Mouse (Mus musculus) kidney, postnatal 25 days (tissue): ENCODE results near the gene Rbl1.

ENCODE experiments used
- DNase-seq, 2 experiments: peaks; one replicate each; pipeline ENCODE4 v3.0.0; 2021; ENCODE audit warnings: mixed read lengths in 2 of 2

The Rbl1 gene

DNA sequence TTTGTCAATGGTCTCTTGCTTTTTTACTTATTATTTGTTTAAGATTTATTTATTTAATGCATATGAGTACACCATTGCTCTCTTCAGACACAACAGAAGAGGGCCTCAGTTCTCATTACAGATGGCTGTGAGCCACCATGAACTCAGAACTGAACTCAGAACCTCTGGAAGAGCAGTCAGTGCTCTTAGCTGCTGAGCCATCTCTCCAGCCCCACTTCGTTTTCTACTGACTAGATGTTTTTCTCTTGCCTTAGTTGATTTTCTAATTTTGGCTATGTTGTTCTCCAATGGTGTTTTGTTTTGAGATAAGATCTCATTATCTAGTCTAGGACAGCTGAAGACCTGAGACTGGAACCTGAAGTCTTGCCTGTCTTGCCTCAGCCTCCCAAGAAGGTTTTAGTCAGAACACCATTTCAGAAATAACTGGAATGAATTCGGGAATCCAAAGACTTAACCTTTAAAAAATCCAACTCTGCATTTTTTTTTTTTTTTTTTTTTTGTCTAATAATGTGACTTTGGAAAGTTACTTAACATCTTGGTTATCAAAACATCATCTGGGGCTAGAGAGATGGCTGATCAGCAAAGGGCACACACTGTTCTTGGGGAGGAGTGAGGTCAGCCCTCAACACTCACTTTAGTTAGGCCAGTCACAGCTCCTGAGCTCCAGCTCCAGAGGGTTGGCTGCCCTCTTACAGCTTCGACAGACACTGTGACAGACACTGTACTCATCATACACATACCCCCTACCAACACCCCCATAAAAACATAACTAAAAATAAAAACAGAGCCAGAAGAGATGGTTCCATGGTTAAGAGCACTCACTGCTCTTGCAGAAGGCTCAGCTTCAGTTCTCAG lies 71.4 kb downstream of the Rbl1 start:
- no peak for DNase-seq

DNA sequence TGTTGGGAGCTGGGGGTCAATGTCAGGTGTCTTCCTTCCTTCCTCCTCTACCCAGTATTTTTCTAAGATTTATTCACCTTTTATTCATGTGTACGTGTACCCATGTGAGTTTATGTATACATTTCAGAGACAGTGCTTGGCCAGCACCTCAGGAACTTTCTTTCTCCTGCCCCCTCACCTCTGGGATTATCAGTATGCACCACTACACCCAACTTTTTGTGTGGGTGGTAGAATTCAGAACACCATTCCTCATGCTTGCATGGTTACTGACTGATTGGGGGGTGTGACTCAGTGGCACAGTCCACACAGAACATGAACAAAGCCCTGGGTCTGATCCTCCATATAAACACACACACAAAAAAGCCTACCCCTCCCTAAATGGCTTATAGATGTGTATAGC lies 72.2 kb downstream of the Rbl1 start:
- no peak for DNase-seq

DNA sequence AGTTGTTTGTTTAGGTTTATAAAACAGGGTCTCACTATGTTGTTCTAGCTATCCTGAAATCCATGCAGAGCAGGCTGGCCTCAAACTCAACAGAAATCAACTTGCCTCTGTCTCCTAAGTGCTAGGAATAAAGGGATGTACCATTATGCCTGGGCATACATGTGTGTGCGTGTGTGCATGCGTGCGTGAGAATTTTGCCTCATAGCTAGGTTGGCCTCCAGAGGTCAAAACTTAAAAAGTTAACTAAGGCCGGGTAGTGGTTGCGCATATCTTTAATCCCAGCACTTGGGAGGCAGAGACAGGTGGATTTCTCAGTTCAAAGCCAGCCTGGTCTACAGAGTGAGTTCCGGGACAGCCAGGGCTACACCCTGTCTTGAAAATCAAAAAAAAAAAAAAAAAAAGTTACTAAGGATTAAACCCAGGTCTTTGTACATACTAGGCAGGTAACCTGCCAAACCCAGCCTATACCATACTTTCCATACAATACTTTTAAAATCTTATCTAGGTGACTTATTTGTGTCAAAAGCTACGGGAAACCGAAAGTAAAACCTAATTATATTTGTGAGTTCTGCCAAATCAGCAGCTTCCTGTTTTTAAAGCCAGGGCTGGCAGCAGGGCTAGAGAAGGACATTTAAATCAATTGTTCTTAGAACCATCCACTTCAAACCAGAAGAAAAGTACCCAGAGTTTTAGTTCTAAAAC lies 73.4 kb downstream of the Rbl1 start:
- DNase-seq = peak; percentile 34 to 49

DNA sequence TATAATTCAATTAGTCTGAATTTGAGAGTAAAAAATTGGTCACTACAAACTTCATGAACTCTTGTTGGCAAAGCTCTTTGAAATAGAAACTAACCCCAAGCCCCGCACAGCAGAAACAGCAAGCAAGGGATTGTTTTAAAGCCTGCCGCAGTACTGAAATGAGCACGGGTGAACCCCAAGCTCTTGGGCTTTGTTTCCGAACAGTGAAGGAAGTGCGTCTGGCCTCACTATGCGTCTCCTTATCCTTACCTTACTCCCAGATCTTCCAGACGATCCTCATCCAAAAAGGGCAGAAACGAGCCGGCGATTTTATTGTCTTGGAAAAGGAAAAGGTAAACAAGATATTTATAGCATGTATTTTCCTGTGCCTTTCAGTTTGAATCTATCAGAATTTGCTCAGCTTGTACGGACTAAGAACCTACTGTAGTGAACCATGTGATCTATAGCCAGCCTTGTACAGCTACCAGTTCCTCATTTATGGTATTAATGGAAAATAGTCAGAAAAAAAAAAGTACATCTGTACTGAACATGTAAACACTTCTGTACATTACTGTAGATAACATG lies 74.7 kb downstream of the Rbl1 start:
- DNase-seq = no peak

DNA sequence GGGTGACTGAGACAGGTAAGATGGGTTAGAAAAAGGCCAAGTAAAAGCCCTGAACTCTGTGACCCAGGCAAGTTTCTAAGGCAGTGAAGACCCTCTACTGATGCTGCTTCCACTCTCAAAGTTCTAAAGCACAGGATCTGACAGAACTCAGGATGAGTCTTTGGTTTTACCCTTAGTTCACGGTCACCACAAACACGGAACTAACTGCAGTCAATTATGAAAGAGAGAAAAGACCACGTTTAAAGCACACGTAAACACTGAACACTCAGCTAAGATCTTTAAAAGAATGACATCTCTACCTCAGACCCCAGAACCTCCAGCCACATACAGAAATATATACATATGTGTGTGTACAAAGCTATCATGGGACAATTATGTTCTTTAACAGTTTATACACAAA lies 75.2 kb downstream of the Rbl1 start:
- DNase-seq = no peak

DNA sequence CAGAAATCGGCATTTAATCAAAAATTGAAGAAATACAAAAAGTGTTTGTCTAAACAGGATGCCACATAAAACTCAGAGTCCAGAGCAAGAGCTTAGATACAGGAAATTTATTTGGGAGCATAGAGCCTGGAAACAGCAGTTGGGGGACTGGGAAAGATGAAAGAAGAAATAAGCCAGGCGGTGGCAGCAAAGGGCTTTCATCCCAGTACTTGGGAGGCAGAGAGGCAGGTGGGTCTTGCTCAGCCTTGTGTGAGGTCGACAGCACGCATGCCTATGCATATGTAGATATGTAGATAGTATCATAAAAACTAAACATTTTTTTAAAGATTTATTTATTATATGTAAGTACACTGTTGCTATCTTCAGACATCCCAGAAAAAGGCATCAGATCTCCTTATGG lies 76.3 kb downstream of the Rbl1 start:
- DNase-seq = no peak

DNA sequence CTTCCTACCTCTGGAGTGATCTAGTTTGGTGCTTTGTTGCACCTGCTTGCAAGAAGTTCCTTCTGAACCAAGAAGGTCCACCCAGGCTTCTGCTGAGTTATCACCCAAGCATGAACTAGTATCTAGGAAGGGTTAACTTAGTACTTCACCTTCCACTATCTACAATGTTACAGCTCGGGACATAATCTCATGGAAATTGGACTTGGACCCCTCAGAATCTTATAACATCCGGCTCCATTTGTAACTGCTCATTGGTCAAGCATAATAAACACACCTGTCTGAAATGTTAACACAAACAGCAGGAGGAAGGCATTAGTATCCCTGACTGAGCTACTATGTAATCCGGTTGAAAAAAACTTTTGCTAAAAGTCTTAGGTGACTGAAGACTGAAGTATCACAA lies 77.0 kb downstream of the Rbl1 start:
- DNase-seq = no peak

DNA sequence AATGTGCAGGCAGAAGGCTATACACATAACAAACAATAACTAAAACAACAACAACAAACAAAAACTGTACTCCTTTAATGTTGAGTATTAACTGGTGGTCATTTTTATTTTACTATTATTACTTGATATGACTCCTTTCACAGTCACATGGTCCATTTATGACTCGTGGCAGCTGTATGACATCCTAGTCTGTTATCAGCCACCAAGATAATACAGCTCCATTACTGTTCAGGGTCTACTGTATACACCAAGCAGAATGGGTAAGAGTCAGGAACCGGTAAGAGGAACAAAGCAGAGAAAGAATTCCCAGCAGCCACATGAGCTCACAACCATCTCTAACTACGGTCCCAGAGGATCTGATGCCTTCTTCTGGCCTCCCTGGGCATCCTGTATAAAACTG lies 79.1 kb downstream of the Rbl1 start:
- DNase-seq = no peak

DNA sequence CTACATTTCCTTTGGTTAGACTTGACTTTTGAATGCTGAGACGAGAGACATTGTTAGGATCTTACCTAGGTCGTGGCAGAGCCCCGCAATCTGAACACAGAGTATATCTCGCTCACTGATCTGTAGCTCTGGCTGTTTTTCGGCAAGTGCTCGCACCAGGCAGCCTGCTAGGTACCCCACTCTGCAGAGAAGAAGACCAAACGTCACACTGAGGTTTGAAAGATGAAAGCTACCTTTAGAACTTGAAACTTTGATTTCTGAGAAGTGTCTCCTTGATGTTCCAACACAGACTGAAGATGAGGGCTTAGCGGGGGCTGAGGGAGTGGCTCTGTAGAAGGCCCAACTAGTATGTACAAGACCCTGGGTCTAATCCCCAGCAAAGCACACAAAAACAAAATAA lies 82.6 kb downstream of the Rbl1 start:
- DNase-seq = no peak

DNA sequence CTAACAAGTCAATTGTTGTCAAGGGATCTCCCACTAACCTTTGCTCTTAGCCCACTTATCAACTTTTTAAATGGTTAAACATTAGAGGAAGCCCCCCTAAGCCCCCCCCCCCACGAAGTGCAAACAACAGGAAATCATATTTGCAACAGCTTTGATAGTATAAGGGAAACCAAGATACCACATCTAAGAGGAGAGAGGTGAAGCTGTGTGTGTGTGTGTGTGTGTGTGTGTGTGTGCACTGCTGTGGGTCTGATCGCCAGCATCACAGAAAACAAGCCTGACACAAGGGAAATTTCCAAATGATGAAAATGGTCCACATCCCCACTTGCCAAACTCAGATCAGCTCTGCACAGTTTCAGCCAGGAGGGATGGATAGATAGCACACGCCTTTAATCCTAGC lies 85.3 kb downstream of the Rbl1 start:
- DNase-seq = no peak

DNA sequence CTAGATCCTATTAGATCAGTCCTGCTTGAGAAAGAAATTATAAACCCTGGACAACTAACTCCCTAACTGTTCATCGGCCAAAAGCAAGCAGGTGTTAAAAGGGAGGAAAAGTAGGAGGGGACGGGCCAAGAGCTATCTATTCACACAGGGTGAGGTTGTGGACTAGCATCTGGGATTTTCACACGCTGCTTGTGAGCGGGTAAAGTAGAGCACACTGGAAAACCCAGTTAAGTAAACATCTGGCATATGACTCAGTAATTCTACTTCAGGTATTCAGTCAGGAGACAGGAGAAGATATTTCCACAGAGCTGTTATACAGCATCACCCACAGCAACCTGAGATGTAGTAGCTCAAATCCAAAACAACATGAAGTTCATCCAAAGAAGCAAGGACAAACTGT lies 85.8 kb downstream of the Rbl1 start:
- DNase-seq = no peak

DNA sequence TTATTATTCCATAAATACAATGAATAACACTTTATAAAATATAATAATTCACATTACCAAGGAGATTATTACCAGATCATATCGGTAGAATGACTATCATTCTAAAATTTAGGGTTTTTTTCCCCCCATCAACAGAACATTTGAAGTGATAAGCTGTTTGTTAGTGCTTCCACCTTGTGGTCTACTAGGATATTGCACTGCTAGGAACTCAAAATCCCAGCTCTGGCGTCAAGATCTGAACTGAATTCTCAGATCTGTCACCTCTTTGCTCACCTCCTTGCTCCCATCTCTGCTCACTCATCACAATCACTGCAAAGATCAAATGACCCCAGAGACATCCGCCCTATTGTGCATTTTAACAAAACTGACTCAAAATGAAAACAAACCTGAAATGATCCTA lies 87.4 kb downstream of the Rbl1 start:
- DNase-seq = peak in 1 of 2 experiments; percentile 20

DNA sequence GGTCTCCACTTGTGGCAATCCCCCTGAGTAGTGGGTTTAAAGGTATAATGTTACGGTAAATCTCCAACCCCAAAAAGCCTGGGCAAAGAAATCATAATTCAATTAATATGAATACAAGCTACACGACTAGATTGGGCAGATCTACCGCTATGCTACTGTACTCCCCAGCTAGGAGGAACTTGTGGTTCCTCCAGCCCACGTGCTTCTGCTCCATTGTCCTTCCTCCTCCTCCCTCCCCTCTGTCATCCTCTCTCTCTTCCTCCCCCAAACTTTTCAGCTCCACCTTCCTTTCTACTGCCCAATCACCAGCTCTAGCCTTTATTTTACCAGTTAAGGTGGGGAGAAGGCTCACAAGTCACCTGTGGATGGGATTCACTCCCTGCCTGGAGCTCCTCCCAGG lies 96.1 kb downstream of the Rbl1 start:
- no peak for DNase-seq

DNA sequence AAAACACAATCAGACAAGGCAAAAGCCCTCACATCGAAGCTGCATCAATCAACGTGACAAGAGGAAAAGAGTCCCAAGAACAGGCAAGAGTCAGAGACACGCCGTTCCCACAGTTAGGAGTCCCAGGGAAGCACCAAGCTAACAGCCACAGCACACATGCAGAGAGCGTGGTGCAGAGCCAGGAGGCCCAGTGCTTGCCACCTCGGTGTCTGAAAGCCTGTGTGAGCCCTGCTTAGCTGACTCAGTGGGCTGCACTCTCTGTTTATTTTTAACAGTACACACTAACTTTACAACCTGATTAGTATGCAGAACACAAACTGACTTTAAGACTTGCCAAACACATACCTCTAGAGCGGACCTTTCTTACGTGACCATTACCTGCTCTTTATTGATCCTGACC lies 99.9 kb downstream of the Rbl1 start:
- DNase-seq = peak in 1 of 2 experiments; percentile 54

DNA sequence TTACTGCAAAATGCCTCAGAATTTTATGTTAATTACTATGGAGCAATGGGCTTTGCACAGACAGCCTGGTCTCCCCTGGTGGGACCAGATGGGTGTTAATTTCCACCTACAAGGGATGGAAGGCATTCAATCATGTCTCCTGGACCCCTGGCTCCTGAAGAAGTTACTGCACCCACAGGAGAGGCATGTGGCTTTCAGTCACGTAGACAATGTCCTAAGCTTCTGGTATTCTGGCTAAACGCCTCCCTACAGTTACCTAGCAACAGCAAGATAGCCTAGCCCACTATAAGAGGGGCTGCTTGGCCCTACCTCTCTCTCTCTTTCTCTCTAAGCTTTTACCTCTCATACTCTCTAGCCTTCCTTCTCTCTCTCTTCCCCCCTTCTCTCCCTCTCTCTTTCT lies 102.1 kb downstream of the Rbl1 start:
- DNase-seq = no peak

DNA sequence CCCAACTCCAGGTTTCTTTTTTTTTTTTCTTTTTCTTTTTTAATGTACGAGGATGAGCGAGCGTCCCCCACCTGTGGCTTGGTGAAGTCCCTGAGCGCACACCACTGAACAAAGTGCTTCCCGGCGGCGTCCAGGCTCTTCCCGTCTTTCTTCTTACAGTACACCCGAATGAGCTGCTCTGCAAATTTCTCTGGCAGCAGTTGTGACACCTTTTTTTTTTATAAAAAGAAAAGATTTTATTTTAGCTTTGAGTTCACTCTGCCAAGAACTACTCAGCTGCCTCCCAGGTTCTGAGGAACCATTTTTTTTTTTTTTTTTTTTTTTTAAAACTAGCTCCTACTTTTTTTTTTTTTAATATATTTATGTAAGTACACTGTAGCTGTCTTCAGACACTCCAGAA lies 102.7 kb downstream of the Rbl1 start:
- DNase-seq = no peak

DNA sequence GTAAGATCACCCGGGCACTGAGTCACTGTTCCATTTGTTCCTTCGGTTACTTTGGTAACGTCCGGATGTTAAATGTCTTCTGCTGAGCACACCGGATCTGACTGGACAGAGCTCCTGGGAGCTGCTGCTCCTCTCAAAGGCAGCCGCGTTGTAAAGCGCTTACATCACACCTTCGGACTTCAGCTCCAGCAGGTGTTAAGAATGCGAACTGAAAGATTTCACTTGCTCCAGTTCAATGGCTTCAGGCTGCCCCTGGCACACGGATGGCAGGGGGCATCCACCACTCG lies 104.1 kb downstream of the Rbl1 start:
- DNase-seq = peak in 1 of 2 experiments; percentile 43

DNA sequence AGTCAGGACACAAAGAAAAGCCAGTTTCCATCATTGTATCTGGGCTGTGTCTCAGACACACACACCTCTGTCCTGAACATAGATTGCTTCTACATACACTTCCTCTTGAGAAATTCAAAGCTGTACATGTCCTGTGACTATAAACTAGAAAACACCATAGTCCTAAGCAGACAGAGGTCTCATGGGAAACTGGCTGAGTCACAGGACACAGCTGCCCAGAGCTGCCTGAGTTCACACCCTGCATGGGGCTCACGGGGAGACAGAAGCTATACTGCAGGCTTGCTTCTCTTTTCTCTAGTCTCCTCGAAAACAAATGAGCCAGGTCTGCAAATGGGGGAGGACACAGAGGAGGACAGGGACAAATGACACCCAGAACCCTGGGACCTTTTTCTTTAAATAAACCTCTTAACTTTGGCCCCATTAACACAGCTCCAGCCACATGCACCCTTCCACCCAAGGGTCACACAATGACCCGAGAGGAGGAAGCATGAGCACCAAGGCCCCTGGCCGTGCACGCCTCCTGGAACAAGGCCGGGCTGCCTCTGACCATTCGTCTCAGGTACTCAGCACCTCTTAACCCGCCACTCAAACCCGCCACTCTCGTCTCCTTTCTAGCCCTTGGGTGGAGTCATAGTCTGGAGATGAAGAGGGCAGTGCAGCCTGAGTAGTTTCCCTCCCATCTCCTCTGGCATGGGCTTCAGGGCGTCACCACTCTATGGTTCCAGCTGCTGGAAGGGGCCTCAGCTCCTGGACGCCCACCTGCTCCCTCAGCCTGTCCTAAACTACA lies 104.6 kb downstream of the Rbl1 start:
- peak; percentile 27 to 73 for DNase-seq
